Comparison of ENCODE assay signal across 14 mouse cellular contexts in the genomic region with DNA sequence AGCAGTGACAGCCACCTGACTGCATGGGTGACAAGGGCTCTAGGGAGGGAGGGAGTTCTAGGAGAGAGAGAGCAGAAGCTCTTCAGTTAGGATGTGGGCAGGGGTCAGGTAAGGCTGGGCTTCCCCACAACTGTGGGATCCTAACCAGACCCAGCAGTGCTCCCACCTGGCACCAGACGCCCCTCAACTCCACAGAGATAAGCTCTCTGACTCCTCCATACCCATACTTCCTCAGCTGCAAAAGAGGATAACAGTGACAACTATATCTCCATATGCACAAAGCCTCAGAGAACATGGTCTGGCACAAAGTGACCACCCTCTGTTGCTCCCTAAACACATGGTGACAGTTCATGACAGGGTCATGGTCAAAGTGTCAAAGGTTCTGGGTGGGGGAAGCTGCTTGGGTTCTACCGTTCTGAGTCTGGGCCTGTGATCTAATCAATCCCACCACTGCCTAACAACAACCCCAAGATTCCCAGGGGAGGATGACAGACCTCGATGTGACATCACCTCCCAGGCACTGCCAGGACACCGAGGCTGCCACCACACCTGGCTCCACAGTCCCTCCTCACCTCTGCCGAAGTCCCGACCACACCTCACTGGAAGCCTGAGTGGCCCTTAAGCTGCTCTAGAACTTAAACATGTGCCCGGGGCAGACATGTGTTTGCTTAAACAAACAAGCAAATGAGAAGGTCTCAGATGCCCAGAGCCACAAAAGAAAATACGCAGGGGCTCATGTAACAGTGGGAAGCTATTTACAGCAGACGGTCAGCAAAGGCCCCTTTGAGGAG. TPM values are rescaled to one million over a fixed set of nuclear protein-coding genes. Genes with fewer than 3 reads are reported as not detected.
DNase-seq lines count a peak whose midpoint lies in the region; ATAC-seq lines count a peak whose summit lies in the region.
"Had no signal": no experiment of that assay in that cellular context is flagged by ENCODE, and none has a peak within 500 bp of the region (broad histone marks: within the 10 kb centered on the region; RNA-seq: fewer than 3 reads in every experiment).

No protein-coding gene starts in this region.

- peaks cover 26 to 45% of the 10 kb centered on the region in 2 experiments for H3K4me1 ChIP-seq in heart, embryonic 14.5 days (ENCODE audit: control insufficient read depth in 2 of 2, insufficient read depth in 2 of 2, low read length in 2 of 2)
- peaks cover 60% of the 10 kb centered on the region for H3K4me1 ChIP-seq in midbrain, embryonic 12.5 days
- peaks cover 84% of the 10 kb centered on the region for H3K4me1 ChIP-seq in midbrain, embryonic 10.5 days
- peaks cover 85% of the 10 kb centered on the region for H3K4me1 ChIP-seq in embryonic facial prominence, embryonic 10.5 days

- no peaks in the 10 kb centered on the region for H3K9me3 ChIP-seq in heart, embryonic 14.5 days (ENCODE audit: control insufficient read depth, low read length)
- no peaks in the 10 kb centered on the region for H3K9me3 ChIP-seq in midbrain, embryonic 12.5 days
- no peaks in the 10 kb centered on the region for H3K9me3 ChIP-seq in midbrain, embryonic 10.5 days (replicated peaks)
- H3K9me3 ChIP-seq in embryonic facial prominence, embryonic 10.5 days, result no peaks in the 10 kb centered on the region
- H3K9me3 ChIP-seq: forebrain, embryonic 10.5 days; lung, embryonic 15.5 days had no signal

- H3K4me2 ChIP-seq in heart, embryonic 14.5 days (ENCODE audit: low read length), result no peak overlapping the region
- H3K4me2 ChIP-seq in midbrain, embryonic 12.5 days (replicated peaks), result no peak overlapping the region
- H3K4me2 ChIP-seq: lung, embryonic 15.5 days had no signal

- H3K36me3 ChIP-seq in heart, embryonic 14.5 days (ENCODE audit: control insufficient read depth, insufficient read depth, low read length), result 0 out of 2 replicates have a peak, but pooled peaks cover 3% of the 10 kb centered on the region
- H3K36me3 ChIP-seq in midbrain, embryonic 12.5 days, result no peaks in the 10 kb centered on the region; the same call in 1 of the 2 replicates
- H3K36me3 ChIP-seq in midbrain, embryonic 10.5 days, result peaks cover 22% of the 10 kb centered on the region
- peaks cover 41% of the 10 kb centered on the region for H3K36me3 ChIP-seq in embryonic facial prominence, embryonic 10.5 days (replicated peaks)
- H3K36me3 ChIP-seq: lung, embryonic 15.5 days had no signal

- intact Hi-C loops in heart, postnatal 25 days (cut with DNase I), result no loop called here

- no peak for DNase-seq in heart, postnatal 25 days (ENCODE audit: low spot score)
- no peak for DNase-seq in midbrain, embryonic 10.5 days (ENCODE audit: low spot score)
- no peak for DNase-seq in embryonic facial prominence, embryonic 10.5 days (ENCODE audit: low spot score)
- peak; percentile 61 for DNase-seq in lung, postnatal 25 days (ENCODE audit: low spot score)
- DNase-seq in frontal cortex, postnatal 10 days (ENCODE audit: low spot score in 2 of 2), result no peak
- no peak for DNase-seq in adrenal gland, postnatal 10 days
- DNase-seq: gastrocnemius, adult 2 months; heart, postnatal 10 days; thymus, postnatal 25 days had no signal

- ATAC-seq in heart, embryonic 14.5 days (ENCODE audit: insufficient number of reproducible peaks, insufficient read depth, low FRiP score, low read depth), result no peak
- ATAC-seq in midbrain, embryonic 12.5 days (ENCODE audit: low FRiP score, low read depth), result no peak
- ATAC-seq: inflammation-experienced regulatory T-cells, adult 6 months had no signal

- no peak overlapping the region for H3K27ac ChIP-seq in heart, embryonic 14.5 days (replicated peaks in 1 of 2; ENCODE audit: control insufficient read depth in 1 of 2, insufficient read depth in 1 of 2, low read depth in 2 of 2, low read length in 2 of 2)
- 0 out of 2 replicates have a peak overlapping the region, but pooled peaks have one; percentile 15 for H3K27ac ChIP-seq in midbrain, embryonic 12.5 days (replicated peaks)
- H3K27ac ChIP-seq in midbrain, embryonic 10.5 days (replicated peaks), result no peak overlapping the region; the same call in 1 of the 2 replicates
- 0 out of 2 replicates have a peak overlapping the region, but pooled peaks have one; percentile 14 for H3K27ac ChIP-seq in embryonic facial prominence, embryonic 10.5 days (replicated peaks)
- H3K27ac ChIP-seq: gastrocnemius, adult 2 months; lung, embryonic 15.5 days had no signal

- no peak overlapping the region for H3K4me3 ChIP-seq in heart, embryonic 14.5 days (ENCODE audit: control insufficient read depth in 1 of 2, insufficient read depth in 1 of 2, low read depth in 1 of 2, low read length in 2 of 2)
- no peak overlapping the region for H3K4me3 ChIP-seq in midbrain, embryonic 12.5 days
- no peak overlapping the region for H3K4me3 ChIP-seq in midbrain, embryonic 10.5 days
- peak overlapping the region; percentile 91 for H3K4me3 ChIP-seq in embryonic facial prominence, embryonic 10.5 days
- H3K4me3 ChIP-seq: gastrocnemius, adult 2 months; lung, embryonic 15.5 days had no signal

- WGBS in heart, embryonic 14.5 days, result 42% methylated on average over 9 of the region's 9 CpGs
- 63% methylated on average over 9 of the region's 9 CpGs for WGBS in midbrain, embryonic 12.5 days
- 73% methylated on average over 9 of the region's 9 CpGs for WGBS in midbrain, embryonic 10.5 days
- WGBS in embryonic facial prominence, embryonic 10.5 days, result 54% methylated on average over 9 of the region's 9 CpGs

- H3K27me3 ChIP-seq in heart, embryonic 14.5 days (ENCODE audit: control insufficient read depth, insufficient read depth, low read length), result no peaks in the 10 kb centered on the region
- no peaks in the 10 kb centered on the region for H3K27me3 ChIP-seq in midbrain, embryonic 12.5 days
- no peaks in the 10 kb centered on the region for H3K27me3 ChIP-seq in midbrain, embryonic 10.5 days (ENCODE audit: low read depth, poor library complexity, severe bottlenecking)
- no peaks in the 10 kb centered on the region for H3K27me3 ChIP-seq in embryonic facial prominence, embryonic 10.5 days (replicated peaks; ENCODE audit: low read depth, poor library complexity, severe bottlenecking)
- H3K27me3 ChIP-seq: lung, embryonic 15.5 days had no signal

- peak overlapping the region; percentile 2; the same call in 1 of the 2 replicates for H3K9ac ChIP-seq in heart, embryonic 14.5 days (ENCODE audit: low read length)
- H3K9ac ChIP-seq in midbrain, embryonic 12.5 days (replicated peaks), result 0 out of 2 replicates have a peak overlapping the region, but pooled peaks have one; percentile 99
- H3K9ac ChIP-seq: lung, embryonic 15.5 days had no signal

RNA-seq across cellular contexts. Expression of a gene that starts 4.0 kb away (rescaled TPM):
- 14.8 and 17.6 TPM in 2 replicates for polyA plus RNA-seq in heart, embryonic 14.5 days (2014; fragmentation: Nextera tagmentation; extraction: Ambion mirVana)
- 10 to 100 TPM; 12.8 to 13.0 TPM for total RNA-seq in heart, postnatal 25 days (2021)
- 43.5 and 45.9 TPM in 2 replicates for polyA plus RNA-seq in midbrain, embryonic 12.5 days (2016; fragmentation: Nextera tagmentation; extraction: Ambion mirVana)
- polyA plus RNA-seq in midbrain, embryonic 10.5 days (2016; fragmentation: Nextera tagmentation; extraction: Ambion mirVana), result 36.5 and 37.9 TPM in 2 replicates
- polyA plus RNA-seq in embryonic facial prominence, embryonic 10.5 days (2016; fragmentation: Nextera tagmentation; extraction: Ambion mirVana), result 38.7 and 39.0 TPM in 2 replicates
- total RNA-seq in adrenal gland, postnatal 10 days (2021), result 10 to 100 TPM; 33.7 to 36.5 TPM

RNA-seq across cellular contexts. Expression of a gene that starts 46.7 kb away (rescaled TPM):
- polyA plus RNA-seq in heart, embryonic 14.5 days (2014; fragmentation: Nextera tagmentation; extraction: Ambion mirVana), result 0.12 and 0.13 TPM in 2 replicates
- total RNA-seq in heart, postnatal 25 days (2021), result under 1 TPM in 1 of 2 experiments, not detected in 1; 0.14 TPM
- polyA plus RNA-seq in midbrain, embryonic 12.5 days (2016; fragmentation: Nextera tagmentation; extraction: Ambion mirVana), result 0.56 and 0.59 TPM in 2 replicates
- polyA plus RNA-seq in midbrain, embryonic 10.5 days (2016; fragmentation: Nextera tagmentation; extraction: Ambion mirVana), result 0.10 and 0.24 TPM in 2 replicates
- polyA plus RNA-seq in embryonic facial prominence, embryonic 10.5 days (2016; fragmentation: Nextera tagmentation; extraction: Ambion mirVana), result 0.09 and 0.12 TPM in 2 replicates
- under 1 TPM; 0.12 TPM for total RNA-seq in adrenal gland, postnatal 10 days (2021)

Comparison
In these comparisons a context has a peak if more than half of its experiments do, and no peak if none do; other contexts are left out.
1. H3K27ac ChIP-seq: peak in midbrain, embryonic 12.5 days (single experiment) and embryonic facial prominence, embryonic 10.5 days (single experiment); none in heart, embryonic 14.5 days (0 of 2) and midbrain, embryonic 10.5 days (single experiment).